Mouse (Mus musculus) hindbrain, embryonic 11.5 days (tissue): ENCODE measurements around the gene Parp6. TPM values are rescaled to one million over a fixed set of nuclear protein-coding genes. Genes with fewer than 3 reads are reported as not detected.

Source experiments
- ATAC-seq: fragments of 200-750 bp; cut with Nextera tagmentation; 2 replicates; pipeline ENCODE4 v1.8.0; 2017; ENCODE audit warnings: mild to moderate bottlenecking, moderate TSS enrichment, moderate library complexity; ENCODE audit not compliant: low FRiP score
- DNase-seq: peaks from one replicate; pipeline ENCODE4 v3.0.0-alpha.2; 2015; ENCODE audit warnings: low spot score
- H3K27ac ChIP-seq: fragments of 300-500 bp; sonication (generic); 2 replicates; pipeline ENCODE4 v1.5.1; 2014; ENCODE audit warnings: mild to moderate bottlenecking, low read depth, low read length
- H3K27me3 ChIP-seq: fragments of 300-500 bp; sonication (generic); 2 replicates; pipeline ENCODE4 v1.6.1; 2014; ENCODE audit warnings: mild to moderate bottlenecking, low read length, moderate library complexity, mixed read lengths; ENCODE audit not compliant: control insufficient read depth, insufficient read depth
- H3K36me3 ChIP-seq: fragments of 300-500 bp; sonication (generic); 2 replicates; pipeline ENCODE4 v1.6.1; 2014; ENCODE audit warnings: mild to moderate bottlenecking, low read length, moderate library complexity, mixed read lengths; ENCODE audit not compliant: control insufficient read depth, insufficient read depth
- H3K4me1 ChIP-seq: fragments of 300-500 bp; sonication (generic); replicated peaks from 2 replicates; pipeline ENCODE4 v1.6.1; 2014; ENCODE audit warnings: low read length, mixed read lengths; ENCODE audit not compliant: control insufficient read depth, insufficient read depth
- H3K4me2 ChIP-seq: fragments of 300-500 bp; sonication (generic); replicated peaks from 2 replicates; pipeline ENCODE4 v1.6.1; 2014; ENCODE audit warnings: mild to moderate bottlenecking, low read depth, low read length
- H3K4me3 ChIP-seq: fragments of 300-500 bp; sonication (generic); 2 replicates; pipeline ENCODE4 v1.5.1; 2014; ENCODE audit warnings: low read depth, low read length
- H3K9ac ChIP-seq: fragments of 300-500 bp; sonication (generic); 2 replicates; pipeline ENCODE4 v1.6.1; 2014; ENCODE audit warnings: low read depth, low read length
- H3K9me3 ChIP-seq: fragments of 300-500 bp; sonication (generic); 2 replicates; pipeline ENCODE4 v1.6.1; 2016; ENCODE audit warnings: low read length; ENCODE audit not compliant: control insufficient read depth
- WGBS: fragments of 180-500 bp; shearing (Covaris S2); extraction: QIAGEN DNeasy Blood & Tissue Kit; methylation state at CpG from one replicate; pipeline ENCODE4 v1.1.7; 2014; 5-methylcytosine and 5-hydroxymethylcytosine counted together
- polyA plus RNA-seq: library from polyadenylated mRNA; unstranded; fragments of >200 nt; fragmentation: Nextera tagmentation; extraction: Ambion mirVana; gene quantifications from 2 replicates; pipeline ENCODE4 v1.2.1, GENCODE M21; 2014

Gene Parp6
- polyA plus RNA-seq, 1 experiment from 2014 or later, result 133 TPM

GRCm38 (mm10) chr9:59684020-59684419 lies 66.9 kb downstream of the Parp6 start:
- no peak overlapping the region for H3K9ac ChIP-seq
- WGBS, result 79% methylated on average over 2 of the region's 2 CpGs
- ATAC-seq, result no peak

GRCm38 (mm10) chr9:59687416-59688046 lies 70.4 kb downstream of the Parp6 start:
- WGBS, result 39% methylated on average over 6 of the region's 6 CpGs
- H3K36me3 ChIP-seq, result no peaks in the 10 kb centered on the region
- H3K9me3 ChIP-seq, result no peaks in the 10 kb centered on the region
- no peak overlapping the region for H3K27ac ChIP-seq
- no peak overlapping the region for H3K9ac ChIP-seq
- DNase-seq (no peak), ATAC-seq (no peak)
- H3K4me1 ChIP-seq, result no peaks in the 10 kb centered on the region
- H3K4me2 ChIP-seq, result no peak overlapping the region
- H3K27me3 ChIP-seq, result no peaks in the 10 kb centered on the region
- no peak overlapping the region for H3K4me3 ChIP-seq

More at GRCm38 (mm10) chr9:59684020-59684419, 66.9 kb downstream of the Parp6 start:
- Histone ChIP-seq H3K4me3 (no peak overlapping the region), H3K4me2 (no peak overlapping the region), H3K9me3 (no peaks in the 10 kb centered on the region), H3K27ac (no peak overlapping the region), H3K4me1 (0 out of 2 replicates have a peak, but pooled peaks cover 2% of the 10 kb centered on the region), H3K27me3 (peaks cover 8% of the 10 kb centered on the region), H3K36me3 (no peaks in the 10 kb centered on the region)
- DNase-seq, result no peak

GRCm38 (mm10) chr9:59691635-59692094 lies 74.6 kb downstream of the Parp6 start:
- H3K4me3 ChIP-seq, result peak overlapping the region; percentile 10; the same call in 1 of the 2 replicates
- 0 out of 2 replicates have a peak overlapping the region, but pooled peaks have one; percentile 27 for H3K9ac ChIP-seq
- H3K9me3 ChIP-seq, result no peaks in the 10 kb centered on the region
- H3K36me3 ChIP-seq, result no peaks in the 10 kb centered on the region
- no peaks in the 10 kb centered on the region for H3K27me3 ChIP-seq
- DNase-seq (no peak), ATAC-seq (no peak)
- H3K4me2 ChIP-seq, result peak overlapping the region; percentile 39
- H3K4me1 ChIP-seq, result no peaks in the 10 kb centered on the region
- 6% methylated on average over 23 of the region's 23 CpGs for WGBS
- H3K27ac ChIP-seq, result no peak overlapping the region

- Histone ChIP-seq H3K4me1 (no peaks in the 10 kb centered on the region), H3K27ac (no peak overlapping the region), H3K4me3 (peak overlapping the region; percentile 10; the same call in 1 of the 2 replicates), H3K36me3 (no peaks in the 10 kb centered on the region), H3K9me3 (no peaks in the 10 kb centered on the region), H3K27me3 (no peaks in the 10 kb centered on the region), H3K4me2 (peak overlapping the region; percentile 39), H3K9ac (no peak overlapping the region)
- no peak for ATAC-seq
- DNase-seq, result no peak
- 39% methylated on average over 9 of the region's 9 CpGs for WGBS
These were observed 75.1 kb downstream of the Parp6 start for GRCm38 (mm10) chr9:59692145-59692544.

GRCm38 (mm10) chr9:59694571-59695450 lies 77.7 kb downstream of the Parp6 start:
- ATAC-seq (no peak), DNase-seq (no peak)
- H3K27me3 ChIP-seq, result no peaks in the 10 kb centered on the region
- no peak overlapping the region for H3K27ac ChIP-seq
- no peaks in the 10 kb centered on the region for H3K4me1 ChIP-seq
- H3K4me2 ChIP-seq, result no peak overlapping the region
- 47% methylated on average over 16 of the region's 16 CpGs for WGBS
- no peaks in the 10 kb centered on the region for H3K9me3 ChIP-seq
- no peak overlapping the region for H3K9ac ChIP-seq
- no peak overlapping the region for H3K4me3 ChIP-seq
- H3K36me3 ChIP-seq, result no peaks in the 10 kb centered on the region

GRCm38 (mm10) chr9:59695451-59695813 lies 78.3 kb downstream of the Parp6 start:
- no peak for DNase-seq
- 44% methylated on average over 3 of the region's 3 CpGs for WGBS

GRCm38 (mm10) chr9:59696381-59696780 lies 79.3 kb downstream of the Parp6 start:
- 90% methylated on average over 3 of the region's 3 CpGs for WGBS
- Histone ChIP-seq H3K9me3 (no peaks in the 10 kb centered on the region), H3K36me3 (no peaks in the 10 kb centered on the region)

More at GRCm38 (mm10) chr9:59695451-59695813, 78.3 kb downstream of the Parp6 start:
- H3K9ac ChIP-seq, result no peak overlapping the region
- H3K4me2 ChIP-seq, result no peak overlapping the region
- no peak overlapping the region for H3K27ac ChIP-seq
- H3K4me3 ChIP-seq, result no peak overlapping the region
- H3K36me3 ChIP-seq, result no peaks in the 10 kb centered on the region
- no peaks in the 10 kb centered on the region for H3K27me3 ChIP-seq
- ATAC-seq, result no peak
- H3K4me1 ChIP-seq, result no peaks in the 10 kb centered on the region
- no peaks in the 10 kb centered on the region for H3K9me3 ChIP-seq

More at GRCm38 (mm10) chr9:59696381-59696780, 79.3 kb downstream of the Parp6 start:
- Histone ChIP-seq H3K27me3 (no peaks in the 10 kb centered on the region), H3K9ac (no peak overlapping the region), H3K4me3 (no peak overlapping the region), H3K4me2 (no peak overlapping the region), H3K4me1 (no peaks in the 10 kb centered on the region), H3K27ac (no peak overlapping the region)
- no peak for DNase-seq
- ATAC-seq, result no peak
